Mouse (Mus musculus) spleen, embryonic (tissue): ENCODE measurements around the gene Armc9.

ENCODE experiments used
- CTCF ChIA-PET: fragments of 350-600 bp; sonication (Branson Sonifier 250); formaldehyde crosslinking; loops from one replicate; lab custom pipeline; 2022; lab: Charles Lee

The Armc9 gene

GRCm38 (mm10) chr1:86271707-86272106 is 117.1 kb downstream of the Armc9 start:
- CTCF ChIA-PET, result no interaction called here

- CTCF ChIA-PET, result interaction anchor here (0.7 kb wide), 1 partner anchor 64 kb away, joined by 3 read pairs; no protein-coding TSS in a partner anchor
These were observed 122.5 kb downstream of the Armc9 start for GRCm38 (mm10) chr1:86277055-86277454.

GRCm38 (mm10) chr1:86281781-86282536 is 127.4 kb downstream of the Armc9 start:
- CTCF ChIA-PET, result interaction anchor here (0.6 kb wide), 1 partner anchor 112 kb away, joined by 4 read pairs; no protein-coding TSS in a partner anchor

- CTCF ChIA-PET, result no interaction called here
These were observed 129.5 kb downstream of the Armc9 start for GRCm38 (mm10) chr1:86284101-86284500.

- CTCF ChIA-PET, result interaction anchor here (0.6 kb wide), 1 partner anchor 50 kb away, joined by 5 read pairs; no protein-coding TSS in a partner anchor
These were observed 130.7 kb downstream of the Armc9 start for GRCm38 (mm10) chr1:86285295-86285694.

GRCm38 (mm10) chr1:86287473-86287872 is 132.9 kb downstream of the Armc9 start:
- CTCF ChIA-PET, result interaction anchor here (0.6 kb wide), 1 partner anchor 9 kb away, joined by 3 read pairs; no protein-coding TSS in a partner anchor

GRCm38 (mm10) chr1:86290452-86290851 is 135.9 kb downstream of the Armc9 start:
- CTCF ChIA-PET, result no interaction called here

- CTCF ChIA-PET, result interaction anchor here (0.6 kb wide), 1 partner anchor 29 kb away, joined by 8 read pairs; no protein-coding TSS in a partner anchor
These were observed 138.5 kb downstream of the Armc9 start for GRCm38 (mm10) chr1:86293091-86293490.

GRCm38 (mm10) chr1:86293868-86294267 is 139.3 kb downstream of the Armc9 start:
- CTCF ChIA-PET, result interaction anchor here (0.6 kb wide), 1 partner anchor 30 kb away, joined by 8 read pairs; no protein-coding TSS in a partner anchor

GRCm38 (mm10) chr1:86294472-86294871 is 139.9 kb downstream of the Armc9 start:
- CTCF ChIA-PET, result no interaction called here

- CTCF ChIA-PET, result interaction anchor here (0.6 to 1.9 kb wide), 3 partner anchors 86 to 726 kb away, joined by 3 to 4 read pairs (median 3); no protein-coding TSS in a partner anchor
These were observed 145.5 kb downstream of the Armc9 start for GRCm38 (mm10) chr1:86300093-86300492.

- CTCF ChIA-PET, result interaction anchor here (1.2 to 1.9 kb wide), 2 partner anchors 86 to 122 kb away, joined by 3 to 4 read pairs; no protein-coding TSS in a partner anchor
These were observed 146.2 kb downstream of the Armc9 start for GRCm38 (mm10) chr1:86300731-86301130.

GRCm38 (mm10) chr1:86301221-86302091 is 146.9 kb downstream of the Armc9 start:
- CTCF ChIA-PET, result interaction anchor here (1.0 kb wide), 2 partner anchors 13 to 83 kb away, joined by 3 read pairs; no protein-coding TSS in a partner anchor

- CTCF ChIA-PET, result interaction anchor here (1.0 kb wide), 1 partner anchor 12 kb away, joined by 3 read pairs; no protein-coding TSS in a partner anchor
These were observed 148.0 kb downstream of the Armc9 start, which contains the start of gene B3gnt7 for GRCm38 (mm10) chr1:86302532-86302931. B3gnt7 (plus strand) TSS chr1:86302832.

GRCm38 (mm10) chr1:86303063-86303872 is 148.7 kb downstream of the Armc9 start:
- CTCF ChIA-PET, result interaction anchor here (0.6 kb wide), 1 partner anchor 36 kb away, joined by 4 read pairs; no protein-coding TSS in a partner anchor

- CTCF ChIA-PET, result interaction anchor here (0.6 kb wide), 1 partner anchor 36 kb away, joined by 4 read pairs; no protein-coding TSS in a partner anchor
These were observed 149.3 kb downstream of the Armc9 start for GRCm38 (mm10) chr1:86303873-86304250.

GRCm38 (mm10) chr1:86306686-86307085 is 152.1 kb downstream of the Armc9 start:
- CTCF ChIA-PET, result no interaction called here

GRCm38 (mm10) chr1:86307177-86307762 is 152.7 kb downstream of the Armc9 start:
- CTCF ChIA-PET, result no interaction called here

GRCm38 (mm10) chr1:86307871-86308641 is 153.5 kb downstream of the Armc9 start:
- CTCF ChIA-PET, result interaction anchor here (0.6 kb wide), 1 partner anchor 126 kb away, joined by 4 read pairs; no protein-coding TSS in a partner anchor
